Mouse (Mus musculus) lung, adult 2 months (tissue): Measurements from ENCODE around the gene Myh14.

Experiments used
- CTCF ChIP-seq: fragments of 200-500 bp; IDR thresholded peaks from 2 replicates; pipeline ENCODE4 v1.5.1; 2011; ENCODE audit warnings: mild to moderate bottlenecking, low read length, control low read depth; ENCODE audit not compliant: insufficient read depth
- POLR2A ChIP-seq: fragments of 200-500 bp; IDR thresholded peaks from 2 replicates; pipeline ENCODE4 v1.6.1; 2011; ENCODE audit warnings: low read depth, mild to moderate bottlenecking, control low read depth, low read length, borderline replicate concordance; ENCODE audit errors: extremely low read depth

DNA sequence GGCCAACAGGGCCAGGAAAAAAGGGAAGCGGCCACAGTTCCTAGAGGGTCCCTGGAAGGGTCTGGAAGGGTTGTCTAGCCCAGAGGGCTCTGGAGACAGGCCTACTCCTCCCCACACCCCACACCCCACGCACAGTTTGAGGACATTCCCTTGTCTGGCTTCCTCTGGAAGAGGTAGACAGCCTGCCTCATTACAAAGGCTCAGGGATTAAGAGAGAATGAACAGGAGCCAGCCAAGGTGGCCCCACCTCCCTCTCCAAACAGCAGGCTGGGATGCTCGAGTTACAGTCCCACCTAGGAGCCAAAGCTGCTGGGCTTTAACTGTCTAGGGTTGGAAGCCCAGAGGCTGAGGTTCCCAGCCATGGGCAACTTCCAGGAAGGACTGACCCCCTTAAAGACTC, 8.1 kb downstream of the Myh14 start:
- TF ChIP-seq CTCF = no peak
- TF ChIP-seq POLR2A = no peak
